Mouse (Mus musculus): ENCODE results near the gene Cmtm1.
"Not testable (repeated sequence)": the region's sequence is repeated elsewhere in the genome, so short reads cannot be mapped to it uniquely, and the experiment has no call there.

Cmtm1 gene

GRCm38 (mm10) chr8:104309441-104310155 lies at the start of gene Cmtm1, which contains the start of gene Gm45711:
Gene Cmtm1 (minus strand): TSS chr8:104310145.
Gene Gm45711 (minus strand): TSS chr8:104310081.
- DNase-seq (ENCODE audit: low spot score) = not testable (repeated sequence)

GRCm38 (mm10) chr8:104358637-104359036 lies 48.7 kb upstream of the Cmtm1 start:
- no peak for DNase-seq (ENCODE audit: low spot score)

DNA sequence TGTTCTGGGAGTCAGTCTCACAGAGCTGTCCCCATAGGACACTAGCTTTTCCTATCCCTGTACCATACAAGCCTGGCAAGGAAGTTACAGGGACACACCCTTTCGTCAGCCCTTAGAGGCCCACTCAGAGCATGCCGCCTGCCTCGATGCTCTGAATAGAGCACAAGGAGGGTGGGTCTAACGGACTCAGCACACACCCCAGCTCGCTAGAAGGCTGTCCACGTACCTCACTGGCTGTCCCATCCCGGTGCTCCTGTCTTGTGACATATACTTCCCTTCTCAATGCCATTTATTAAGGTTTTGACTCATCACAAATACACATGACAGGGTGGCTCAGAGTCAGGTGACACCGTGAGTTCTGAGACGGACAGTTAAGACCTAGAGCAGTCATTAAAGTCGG lies 44.6 kb upstream of the Cmtm1 start:
- DNase-seq (ENCODE audit: low spot score) = no peak

DNA sequence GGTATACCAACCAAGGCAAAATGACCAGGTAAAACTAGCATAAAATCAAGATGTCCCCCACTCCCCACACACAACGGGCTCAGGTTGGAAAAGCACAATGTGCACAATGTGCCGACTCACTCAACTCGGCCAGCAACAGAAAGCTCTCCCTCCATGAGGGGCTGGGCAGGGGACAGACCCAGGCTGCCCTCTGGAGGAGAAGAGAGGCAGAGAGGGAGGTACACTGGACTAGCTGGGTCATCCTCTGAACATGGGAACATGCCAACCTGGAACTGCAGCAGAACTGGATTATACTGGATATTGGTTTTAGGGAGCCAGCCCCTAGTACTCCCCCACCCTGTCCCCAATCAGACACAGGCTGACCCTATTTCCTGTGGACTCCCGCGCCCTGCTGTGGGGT lies 43.2 kb upstream of the Cmtm1 start:
- DNase-seq (ENCODE audit: low spot score) = no peak

DNA sequence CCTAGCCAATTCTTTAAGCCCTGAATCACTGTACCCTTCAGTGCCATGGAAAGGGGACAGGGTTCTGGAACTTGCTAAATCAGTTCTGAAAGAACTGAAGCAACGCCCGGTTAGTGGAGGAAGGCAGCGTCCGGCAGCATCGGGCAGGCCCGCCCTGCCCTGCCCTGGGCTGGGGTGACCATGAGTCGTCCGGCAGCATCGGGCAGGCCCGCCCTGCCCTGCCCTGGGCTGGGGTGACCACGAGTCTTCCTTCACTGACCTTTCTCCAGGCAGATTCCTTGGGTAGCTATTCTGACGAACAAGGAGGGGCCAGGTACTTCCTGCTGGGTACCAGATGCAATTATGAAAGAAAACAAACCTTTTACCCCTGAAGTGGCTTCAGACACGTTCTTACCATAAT lies 40.1 kb upstream of the Cmtm1 start:
- no peak for DNase-seq (ENCODE audit: low spot score)

GRCm38 (mm10) chr8:104348971-104349370 lies 39.0 kb upstream of the Cmtm1 start:
- DNase-seq (ENCODE audit: low spot score) = peak; percentile 44

DNA sequence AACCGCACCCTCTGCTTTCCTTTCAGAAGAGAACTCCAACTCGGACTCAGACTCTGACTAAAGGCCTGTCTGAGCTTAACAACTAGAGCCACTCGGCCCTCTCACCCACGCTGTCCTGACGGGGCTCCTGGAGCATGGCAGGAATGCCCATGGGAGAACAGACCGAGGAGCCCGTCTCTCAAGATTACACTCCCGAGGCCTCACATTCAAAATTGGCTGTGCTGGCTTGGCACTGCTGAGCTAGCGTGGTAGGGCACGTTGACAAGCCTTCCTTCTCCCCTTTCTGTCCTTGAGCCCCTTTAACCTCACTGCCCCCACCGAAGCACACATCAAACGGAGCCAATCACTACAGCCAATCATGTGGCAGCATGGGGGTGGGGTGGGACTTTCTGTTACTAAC lies 36.8 kb upstream of the Cmtm1 start:
- DNase-seq (ENCODE audit: low spot score) = no peak

DNA sequence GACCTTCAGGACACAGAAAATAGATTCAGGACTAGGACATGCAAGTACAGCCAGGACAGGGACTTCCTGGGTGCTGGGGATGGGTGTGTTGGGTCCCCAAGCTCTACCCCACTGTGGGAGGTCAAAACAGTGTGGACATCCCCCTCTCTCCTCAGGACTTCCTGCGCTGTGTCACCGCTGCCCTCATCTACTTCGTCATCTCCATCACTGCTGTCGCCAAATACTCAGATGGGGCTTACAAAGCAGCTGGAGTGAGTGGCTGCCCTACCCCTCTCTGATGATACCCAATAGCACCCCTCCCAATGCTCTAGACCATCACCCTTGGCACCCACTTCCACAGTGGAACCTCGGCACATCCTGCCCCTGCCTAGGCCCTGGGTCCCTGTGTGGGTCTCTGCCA lies 34.7 kb upstream of the Cmtm1 start:
- DNase-seq (ENCODE audit: low spot score) = no peak

DNA sequence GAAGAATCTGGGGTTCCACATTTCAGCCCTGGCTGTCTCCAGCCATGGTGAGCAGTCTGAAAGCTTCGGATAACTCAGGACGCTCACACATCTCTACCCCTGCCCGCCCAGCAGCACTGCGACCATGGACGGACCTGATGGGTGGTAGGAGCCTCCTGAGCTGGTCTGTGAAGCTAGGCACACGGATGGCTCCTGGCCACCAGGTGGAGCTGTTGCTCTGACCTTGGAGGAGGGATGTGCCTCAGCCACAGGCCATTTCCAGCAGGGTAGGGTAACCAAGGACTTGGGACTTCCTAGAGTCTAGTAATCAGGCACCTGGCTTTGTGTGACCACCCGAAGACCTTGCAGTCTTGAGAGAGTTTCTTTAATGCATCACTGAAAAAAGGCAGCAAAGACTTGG lies 34.0 kb upstream of the Cmtm1 start:
- DNase-seq (ENCODE audit: low spot score) = peak; percentile 91

DNA sequence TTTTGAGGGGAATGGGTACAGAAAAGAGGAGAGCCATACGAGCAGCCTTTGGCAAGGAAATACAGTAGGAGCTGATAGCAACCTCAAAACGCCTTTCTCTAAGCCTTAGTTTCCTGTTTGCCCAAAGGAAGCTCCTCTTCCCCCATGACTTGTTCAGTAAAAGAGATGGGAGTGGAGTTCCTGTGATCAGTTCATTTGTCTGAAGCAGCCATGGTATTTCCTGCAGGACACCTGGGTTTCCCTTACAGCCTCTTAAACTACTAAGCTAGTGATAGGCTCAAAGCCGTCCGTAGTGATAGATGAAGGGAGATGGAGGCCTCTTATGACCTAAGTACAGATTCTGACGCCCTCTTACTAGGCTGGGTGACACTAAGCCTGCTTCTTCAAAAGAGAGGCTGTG lies 32.5 kb upstream of the Cmtm1 start:
- no peak for DNase-seq (ENCODE audit: low spot score)

GRCm38 (mm10) chr8:104341678-104342077 lies 31.7 kb upstream of the Cmtm1 start:
- DNase-seq (ENCODE audit: low spot score) = no peak

GRCm38 (mm10) chr8:104341106-104341561 lies 31.2 kb upstream of the Cmtm1 start:
- DNase-seq (ENCODE audit: low spot score) = peak; percentile 81

DNA sequence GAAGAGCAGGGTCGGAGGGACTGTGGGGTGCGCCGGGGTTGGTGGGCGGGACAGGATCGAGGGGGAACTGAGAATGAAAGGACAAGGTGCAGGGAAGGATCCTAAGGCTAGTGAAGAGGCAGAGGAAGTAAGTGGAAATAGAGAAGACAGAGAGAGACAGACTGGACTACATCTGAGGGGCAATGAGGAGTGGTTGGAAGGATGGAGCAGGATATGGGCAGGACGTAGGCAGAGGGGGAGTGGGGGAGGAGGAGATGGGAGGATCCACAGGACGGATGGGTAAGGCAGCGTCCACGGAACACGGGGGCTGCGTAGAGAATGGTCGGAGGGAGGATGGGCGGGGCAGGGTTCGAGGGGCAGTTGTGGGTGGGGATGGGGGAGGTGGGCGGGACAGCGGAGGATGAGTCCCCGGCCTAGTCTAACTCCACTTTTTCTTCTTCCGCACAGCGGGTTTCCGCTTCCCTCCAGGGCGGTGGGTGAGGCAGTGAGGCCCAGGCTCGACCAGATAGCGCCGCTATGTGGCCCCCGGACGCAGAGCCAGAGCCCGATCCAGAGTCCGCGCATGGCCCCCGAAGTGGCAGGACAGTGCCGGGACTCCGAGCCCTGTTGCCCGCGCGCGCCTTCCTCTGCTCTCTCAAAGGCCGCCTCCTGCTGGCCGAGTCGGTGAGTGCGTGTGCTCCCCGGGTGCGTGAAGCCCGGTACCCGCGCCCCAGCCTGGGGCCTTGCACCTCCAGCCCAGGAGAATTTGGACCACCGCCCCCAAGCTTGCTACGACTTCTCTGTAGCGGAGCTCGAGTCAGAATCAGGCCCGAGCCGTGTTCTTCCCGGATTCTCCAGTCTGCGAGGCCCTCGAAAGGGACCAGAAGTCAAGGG lies 30.5 kb upstream of the Cmtm1 start:
- peak; percentile 75 for DNase-seq (ENCODE audit: low spot score)

- DNase-seq (ENCODE audit: low spot score) = no peak
Observed at GRCm38 (mm10) chr8:104339983-104340232, 30.0 kb upstream of the Cmtm1 start.

- peak; percentile 35 for DNase-seq (ENCODE audit: low spot score)
Observed at GRCm38 (mm10) chr8:104339229-104339982, 29.5 kb upstream of the Cmtm1 start, which contains the start of gene Cmtm3. Gene Cmtm3 (plus strand): TSS chr8:104339410.

- no peak for DNase-seq (ENCODE audit: low spot score)
Observed at GRCm38 (mm10) chr8:104337890-104338289, 27.9 kb upstream of the Cmtm1 start.

DNA sequence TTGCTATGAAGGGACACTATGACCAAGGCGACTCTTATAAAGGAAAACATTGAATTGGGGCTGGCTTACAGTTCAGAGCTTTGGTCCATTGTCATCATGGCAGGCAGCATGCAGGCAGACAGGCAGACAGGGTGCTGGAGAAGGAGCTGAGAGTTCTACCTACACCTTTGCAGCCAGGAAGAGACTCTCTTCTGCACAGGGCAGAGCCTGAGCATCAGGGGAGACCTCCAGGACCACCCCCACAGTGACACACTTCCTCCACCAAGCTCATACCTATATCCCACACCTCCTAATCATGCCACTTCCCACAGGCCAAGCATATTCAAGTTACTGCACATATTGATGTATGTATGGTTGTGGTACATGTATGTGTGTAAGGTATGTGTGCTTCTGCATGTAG lies 26.9 kb upstream of the Cmtm1 start:
- DNase-seq (ENCODE audit: low spot score) = no peak

DNA sequence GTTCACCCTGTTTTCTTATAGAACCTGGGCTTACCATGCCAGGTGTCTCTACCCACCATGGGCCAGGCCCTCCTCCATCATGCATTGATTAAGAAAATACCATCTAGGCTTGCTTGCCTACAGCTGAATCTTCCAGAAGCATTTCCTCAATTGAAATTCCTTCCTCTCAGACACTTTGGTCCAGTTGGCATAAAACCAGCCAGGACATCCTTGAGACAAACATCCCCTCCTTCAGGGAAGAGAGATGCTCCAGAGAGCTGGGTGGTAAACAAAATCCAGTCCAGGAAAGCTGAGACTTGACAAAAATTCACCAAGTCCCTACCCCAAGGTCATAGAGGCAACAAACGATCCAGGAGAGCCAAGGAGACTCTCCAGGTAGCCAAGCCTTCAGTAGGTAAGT lies 24.3 kb upstream of the Cmtm1 start:
- no peak for DNase-seq (ENCODE audit: low spot score)

DNA sequence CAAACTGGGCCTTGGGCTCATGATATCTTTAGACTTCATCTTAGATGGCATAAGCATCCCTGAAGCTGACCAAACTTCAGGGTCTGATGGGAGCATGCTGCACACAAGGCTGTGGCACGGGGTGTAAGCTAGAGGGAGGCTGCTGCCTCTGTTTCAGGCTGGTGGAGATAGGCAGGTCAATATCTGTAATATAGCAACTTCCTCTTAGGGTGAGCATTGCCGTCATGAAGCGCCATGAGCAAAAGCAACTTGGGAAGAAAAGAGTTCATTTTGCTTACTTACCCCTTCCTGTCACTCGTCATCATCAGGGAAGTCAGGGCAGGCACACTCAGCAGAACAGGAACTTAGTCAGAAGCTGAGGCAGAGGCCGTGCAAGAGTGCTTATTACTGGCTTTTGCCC lies 23.8 kb upstream of the Cmtm1 start:
- no peak for DNase-seq (ENCODE audit: low spot score)

DNA sequence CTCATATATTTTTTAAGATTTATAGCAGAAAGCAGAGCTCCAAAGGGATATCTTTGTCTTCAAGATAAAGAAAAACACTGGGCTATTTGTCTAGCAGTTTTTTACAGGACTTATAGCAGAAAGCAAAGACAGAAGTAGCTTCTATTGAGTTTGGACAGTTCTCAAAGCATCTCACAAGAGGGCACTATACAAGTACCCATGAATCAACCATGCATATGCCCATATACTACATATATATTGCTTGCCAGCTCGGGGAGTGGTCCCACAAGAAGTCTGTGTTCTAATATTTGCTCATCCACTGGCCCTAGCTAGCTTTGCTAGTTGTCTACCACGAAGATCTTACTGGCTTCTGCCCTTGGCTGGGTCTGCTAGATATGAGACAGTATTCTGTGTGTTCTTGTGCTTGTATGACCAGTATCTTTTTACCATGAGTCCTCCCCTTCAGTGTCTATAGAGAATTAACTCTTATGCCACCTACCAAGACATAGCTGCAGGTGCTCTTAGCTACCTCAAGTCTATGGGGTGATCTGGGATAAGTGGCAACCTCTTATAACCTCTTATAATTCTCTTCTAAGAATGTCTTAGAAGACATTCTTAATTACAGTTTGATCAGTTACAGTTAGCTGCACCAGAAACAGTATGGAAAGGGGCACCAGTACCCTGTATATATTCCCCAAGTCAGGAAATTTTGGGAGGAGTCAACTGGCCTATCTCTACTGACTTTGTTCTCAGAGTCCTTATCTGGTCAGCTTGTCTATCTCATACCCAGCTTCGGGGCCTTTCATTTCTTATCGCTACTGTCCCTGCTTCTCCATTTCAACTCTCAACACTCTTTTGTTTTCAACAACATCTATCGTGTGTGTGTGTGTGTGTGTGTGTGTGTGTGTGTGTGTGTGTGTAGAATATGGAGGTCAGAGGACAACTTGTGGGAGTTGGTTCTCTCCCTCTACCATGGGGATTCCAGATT lies 23.0 kb upstream of the Cmtm1 start:
- no peak for DNase-seq (ENCODE audit: low spot score)

DNA sequence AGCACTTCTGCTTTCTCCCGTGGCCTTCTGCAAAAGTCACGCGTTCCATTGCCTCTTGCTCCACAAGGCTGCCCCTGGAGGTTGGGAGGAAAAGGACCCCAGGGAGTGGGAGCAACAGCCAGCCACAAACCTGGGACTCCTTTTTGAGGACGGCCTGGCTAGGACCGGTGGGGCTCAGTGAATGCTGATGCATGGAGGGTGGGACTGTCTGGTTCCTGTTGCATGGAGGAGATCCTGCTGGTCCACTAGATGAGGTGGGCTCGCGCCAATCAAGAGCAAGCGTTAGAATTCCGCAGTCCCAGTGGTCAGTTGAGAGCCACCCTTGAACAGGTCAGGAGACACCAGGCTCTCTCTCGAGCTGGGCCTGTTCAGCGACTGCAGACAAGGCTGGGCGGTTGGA lies 12.0 kb upstream of the Cmtm1 start, which contains the start of gene Cmtm2b:
Gene Cmtm2b, plus strand, starts transcription at position 301 of the 400 bp plus-strand sequence.
- DNase-seq (ENCODE audit: low spot score) = not testable (repeated sequence)

All from adipocyte (in vitro differentiated cells).